Mouse (Mus musculus): Measurements from ENCODE around the gene Mapk10. TPM values are rescaled to one million over a fixed set of nuclear protein-coding genes. Genes with fewer than 3 reads are reported as not detected.

Gene Mapk10
- polyA plus RNA-seq (2021; fragmentation: Nextera tagmentation), result 95.3 and 182 TPM in 2 replicates
- long read RNA-seq, experiment 1, full-length matches to known transcripts, result 352 of 933 reads
- long read RNA-seq, experiment 1, partial matches to known transcripts, result 74 of 933 reads
- long read RNA-seq, experiment 1, other reads (novel, unspliced or antisense), result 507 of 933 reads
- long read RNA-seq, experiment 2, full-length matches to known transcripts, result 83 of 289 reads
- long read RNA-seq, experiment 2, partial matches to known transcripts, result 58 of 289 reads
- long read RNA-seq, experiment 2, other reads (novel, unspliced or antisense), result 148 of 289 reads

GRCm38 (mm10) chr5:103211101-103211848 is at the start of gene Mapk10:
Gene Mapk10 (minus strand): TSS chr5:103211334.

Other genes starting within 250 kb of the Mapk10 start
- 1.3 and 2.7 TPM in 2 replicates for gene Ptpn13, start 213.9 kb upstream of the Mapk10 start, polyA plus RNA-seq (2021; fragmentation: Nextera tagmentation)